Mouse (Mus musculus) embryonic facial prominence, embryonic 14.5 days (tissue): Measurements from ENCODE around the gene Dynll1. TPM values are rescaled to one million over a fixed set of nuclear protein-coding genes. Genes with fewer than 3 reads are reported as not detected.

Experiments used
- ATAC-seq: fragments of 200-750 bp; cut with Nextera tagmentation; 2 replicates; pipeline ENCODE4 v1.8.0; 2017; ENCODE audit warnings: low read depth, moderate number of reproducible peaks, moderate TSS enrichment
- DNase-seq: peaks from one replicate; pipeline ENCODE4 v3.0.0-alpha.2; 2015; ENCODE audit warnings: low spot score
- H3K27ac ChIP-seq: fragments of 300-500 bp; sonication (generic); replicated peaks from 2 replicates; pipeline ENCODE4 v1.5.1; 2014; ENCODE audit warnings: low read depth, mild to moderate bottlenecking, low read length, moderate library complexity
- H3K27me3 ChIP-seq: fragments of 300-500 bp; sonication (generic); replicated peaks from 2 replicates; pipeline ENCODE4 v1.6.1; 2014; ENCODE audit warnings: low read length; ENCODE audit not compliant: control insufficient read depth, insufficient read depth
- H3K36me3 ChIP-seq: fragments of 300-500 bp; sonication (generic); 2 replicates; pipeline ENCODE4 v1.6.1; 2014; ENCODE audit warnings: low read length, mixed read lengths; ENCODE audit not compliant: control insufficient read depth, insufficient read depth
- H3K4me1 ChIP-seq: fragments of 300-500 bp; sonication (generic); 2 replicates; pipeline ENCODE4 v1.6.1; 2014; ENCODE audit warnings: antibody characterized with exemption, low read length; ENCODE audit not compliant: control insufficient read depth, insufficient read depth
- H3K4me2 ChIP-seq: fragments of 300-500 bp; sonication (generic); 2 replicates; pipeline ENCODE4 v1.6.1; 2014; ENCODE audit warnings: low read depth, mild to moderate bottlenecking, low read length, moderate library complexity, mixed read lengths
- H3K4me3 ChIP-seq: fragments of 300-500 bp; sonication (generic); 2 replicates; pipeline ENCODE4 v1.5.1; 2014; ENCODE audit warnings: low read depth, mild to moderate bottlenecking, low read length
- H3K9ac ChIP-seq: fragments of 300-500 bp; sonication (generic); 2 replicates; pipeline ENCODE4 v1.6.1; 2014; ENCODE audit warnings: low read depth, mild to moderate bottlenecking, low read length, moderate library complexity, mixed read lengths
- H3K9me3 ChIP-seq: fragments of 300-500 bp; sonication (generic); 2 replicates; pipeline ENCODE4 v1.6.1; 2016; ENCODE audit warnings: low read length; ENCODE audit not compliant: control insufficient read depth
- WGBS: fragments of 180-500 bp; shearing (Covaris S2); extraction: QIAGEN DNeasy Blood & Tissue Kit; methylation state at CpG from one replicate; pipeline ENCODE4 v1.1.7; 2014; 5-methylcytosine and 5-hydroxymethylcytosine counted together
- polyA plus RNA-seq: library from polyadenylated mRNA; unstranded; fragments of >200 nt; fragmentation: Nextera tagmentation; extraction: Ambion mirVana; gene quantifications from 2 replicates; pipeline ENCODE4 v1.2.1, GENCODE M21; 2014

Gene Dynll1
- polyA plus RNA-seq, 1 experiment from 2014 or later: 1,828 TPM

DNA sequence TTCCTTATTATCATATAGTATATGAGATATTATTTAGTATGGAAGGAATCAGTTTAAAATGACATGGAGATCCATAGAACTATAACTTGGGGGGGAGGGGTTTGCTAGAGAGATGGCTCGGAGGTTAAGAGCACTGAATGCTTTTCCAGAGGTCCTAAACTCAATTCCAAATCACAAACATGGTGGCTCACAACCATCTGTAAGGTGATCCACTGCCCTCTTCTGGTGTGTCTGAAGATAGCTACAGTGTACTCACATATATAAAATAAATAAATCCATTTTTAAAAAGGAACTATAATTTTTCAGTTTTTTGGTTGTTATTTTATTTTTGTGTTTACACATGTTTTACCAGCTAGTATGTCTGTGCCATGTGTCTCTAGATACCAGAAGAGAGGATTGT is 26.4 kb downstream of the Dynll1 start:
- H3K4me1 ChIP-seq: peaks cover 18% of the 10 kb centered on the region
- no peaks in the 10 kb centered on the region for H3K9me3 ChIP-seq
- no peak overlapping the region for H3K4me3 ChIP-seq
- no peaks in the 10 kb centered on the region; the same call in 1 of the 2 replicates for H3K36me3 ChIP-seq
- DNase-seq: no peak
- 60% methylated on average over 1 of the region's 1 CpGs for WGBS
- no peak overlapping the region for H3K4me2 ChIP-seq
- no peak overlapping the region for H3K9ac ChIP-seq
- no peaks in the 10 kb centered on the region for H3K27me3 ChIP-seq
- no peak for ATAC-seq
- no peak overlapping the region for H3K27ac ChIP-seq

DNA sequence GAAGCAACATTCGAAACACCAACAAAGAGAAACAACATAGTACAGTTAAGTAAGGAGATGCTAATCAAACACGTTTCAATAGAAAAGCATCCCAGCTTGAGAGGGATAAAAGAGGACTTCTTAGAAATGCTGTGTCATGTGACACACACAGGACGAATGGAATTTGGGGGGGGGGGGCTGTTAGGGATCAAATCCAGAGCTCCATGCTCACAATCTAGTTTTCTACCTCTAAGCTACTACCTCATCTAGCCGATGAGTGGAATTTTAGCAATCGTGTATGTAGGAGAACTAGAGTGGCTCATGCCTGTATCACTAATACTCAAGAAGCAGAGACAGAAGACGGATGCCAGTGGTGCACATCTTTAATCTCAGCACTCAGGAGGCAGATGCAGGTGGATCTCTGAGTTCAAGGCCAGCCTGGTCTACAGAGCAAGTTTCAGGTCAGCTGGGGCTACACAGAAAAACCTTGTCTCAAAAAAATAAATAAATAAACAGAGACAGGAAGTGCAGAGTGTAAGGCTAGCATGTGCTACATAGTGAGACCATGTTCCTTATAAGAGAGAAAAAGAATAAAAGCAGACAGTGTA is 27.2 kb downstream of the Dynll1 start:
- Histone ChIP-seq H3K27me3 (no peaks in the 10 kb centered on the region), H3K9me3 (no peaks in the 10 kb centered on the region), H3K4me3 (no peak overlapping the region), H3K9ac (peak overlapping the region; percentile 97; the same call in 1 of the 2 replicates), H3K36me3 (peaks cover 6% of the 10 kb centered on the region; the same call in 1 of the 2 replicates), H3K4me1 (peaks cover 18% of the 10 kb centered on the region), H3K4me2 (peak overlapping the region; percentile 88; the same call in 1 of the 2 replicates), H3K27ac (peak overlapping the region; percentile 79)
- ATAC-seq: no peak
- 71% methylated on average over 6 of the region's 6 CpGs for WGBS
- no peak for DNase-seq

- Histone ChIP-seq H3K27ac (peak within 1 kb of the TSS; percentile 84), H3K4me3 (peak within 1 kb of the TSS; percentile 100), H3K4me1 (peaks cover 18% of the 10 kb centered on the region), H3K9ac (peak within 1 kb of the TSS; percentile 97), H3K27me3 (no peaks in the 10 kb centered on the region), H3K4me2 (peak within 1 kb of the TSS; percentile 88), H3K36me3 (peaks cover 11% of the 10 kb centered on the region; the same call in 1 of the 2 replicates), H3K9me3 (no peaks in the 10 kb centered on the region)
- DNase-seq: peak; percentile 98
- WGBS: 15% methylated on average over 22 of the region's 26 CpGs
- ATAC-seq: peak; percentile 92
Measured at GRCm38 (mm10) chr5:115272812-115273548, 27.8 kb downstream of the Dynll1 start, which contains the start of gene Rnf10. TSS of gene Rnf10 (minus strand) at chr5:115272898.

- 0% methylated on average over 32 of the region's 77 CpGs for WGBS
- peak overlapping the region; percentile 100 for H3K4me3 ChIP-seq
- peak overlapping the region; percentile 97 for H3K9ac ChIP-seq
- peak; percentile 42 for DNase-seq
- H3K4me2 ChIP-seq: peak overlapping the region; percentile 88
- H3K36me3 ChIP-seq: peaks cover 11% of the 10 kb centered on the region; the same call in 1 of the 2 replicates
- ATAC-seq: peak; percentile 71
- peaks cover 18% of the 10 kb centered on the region for H3K4me1 ChIP-seq
- H3K27ac ChIP-seq: peak overlapping the region; percentile 84
- H3K9me3 ChIP-seq: no peaks in the 10 kb centered on the region
- H3K27me3 ChIP-seq: no peaks in the 10 kb centered on the region
Measured at GRCm38 (mm10) chr5:115271931-115272811, 28.6 kb downstream of the Dynll1 start.

GRCm38 (mm10) chr5:115269969-115270368 is 30.8 kb downstream of the Dynll1 start:
- Histone ChIP-seq H3K27me3 (no peaks in the 10 kb centered on the region), H3K27ac (no peak overlapping the region), H3K4me3 (peak overlapping the region; percentile 100; the same call in 1 of the 2 replicates), H3K4me1 (peaks cover 18% of the 10 kb centered on the region), H3K4me2 (peak overlapping the region; percentile 88; the same call in 1 of the 2 replicates), H3K9ac (0 out of 2 replicates have a peak overlapping the region, but pooled peaks have one; percentile 97), H3K36me3 (peaks cover 23% of the 10 kb centered on the region), H3K9me3 (no peaks in the 10 kb centered on the region)
- no peak for ATAC-seq
- DNase-seq: no peak
- WGBS: 100% methylated on average over 1 of the region's 1 CpGs

GRCm38 (mm10) chr5:115268266-115268665 is 32.5 kb downstream of the Dynll1 start:
- 67% methylated on average over 3 of the region's 3 CpGs for WGBS
- H3K4me3 ChIP-seq: no peak overlapping the region

DNA sequence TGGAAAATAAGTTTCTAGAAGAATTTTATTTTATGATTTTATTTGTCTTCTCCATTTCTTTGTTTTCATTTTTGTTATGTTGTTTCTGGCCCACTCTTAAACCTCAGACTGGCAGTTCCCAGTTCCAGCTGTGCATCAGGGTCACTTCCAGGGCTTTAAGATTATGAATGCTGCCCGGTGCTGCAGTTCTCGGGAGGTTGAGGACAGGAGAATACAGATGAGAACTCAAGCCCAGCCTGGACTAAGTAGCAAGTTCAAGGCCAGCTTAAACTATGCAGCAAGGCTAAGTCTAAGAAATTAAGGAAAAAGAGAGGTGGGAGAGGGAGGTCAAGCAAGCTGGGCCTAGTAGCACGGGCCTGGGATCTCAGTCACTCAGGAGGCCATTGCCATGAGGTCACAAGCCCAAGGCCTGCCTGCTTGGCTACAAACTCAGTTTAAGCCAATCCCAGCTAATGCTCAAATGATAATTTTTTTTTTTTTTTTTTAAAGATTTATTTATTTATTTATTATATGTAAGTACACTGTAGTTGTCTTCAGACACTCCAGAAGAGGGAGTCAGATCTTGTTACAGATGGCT is 33.2 kb downstream of the Dynll1 start:
- ATAC-seq (no peak), DNase-seq (no peak)
- no peak overlapping the region for H3K9ac ChIP-seq
- H3K4me1 ChIP-seq: peaks cover 14% of the 10 kb centered on the region
- no peaks in the 10 kb centered on the region for H3K27me3 ChIP-seq
- H3K9me3 ChIP-seq: no peaks in the 10 kb centered on the region
- 80% methylated on average over 3 of the region's 3 CpGs for WGBS
- no peak overlapping the region for H3K4me3 ChIP-seq
- no peak overlapping the region for H3K27ac ChIP-seq
- peaks cover 35% of the 10 kb centered on the region for H3K36me3 ChIP-seq
- no peak overlapping the region for H3K4me2 ChIP-seq

More at GRCm38 (mm10) chr5:115268266-115268665, 32.5 kb downstream of the Dynll1 start:
- H3K36me3 ChIP-seq: peaks cover 28% of the 10 kb centered on the region
- no peak overlapping the region for H3K27ac ChIP-seq
- H3K4me1 ChIP-seq: peaks cover 16% of the 10 kb centered on the region
- H3K9me3 ChIP-seq: no peaks in the 10 kb centered on the region
- no peak overlapping the region for H3K9ac ChIP-seq
- DNase-seq (no peak), ATAC-seq (no peak)
- no peak overlapping the region for H3K4me2 ChIP-seq
- H3K27me3 ChIP-seq: no peaks in the 10 kb centered on the region
